Mouse (Mus musculus): ENCODE measurements around the gene Sh3bp1. TPM values are rescaled to one million over a fixed set of nuclear protein-coding genes. Genes with fewer than 3 reads are reported as not detected.
A peak's percentile ranks its signal among the peaks of the same experiment; 100 is the strongest.

Gene Sh3bp1
- polyA plus RNA-seq, 1 experiment from 2014 or later: 10.0 TPM

DNA sequence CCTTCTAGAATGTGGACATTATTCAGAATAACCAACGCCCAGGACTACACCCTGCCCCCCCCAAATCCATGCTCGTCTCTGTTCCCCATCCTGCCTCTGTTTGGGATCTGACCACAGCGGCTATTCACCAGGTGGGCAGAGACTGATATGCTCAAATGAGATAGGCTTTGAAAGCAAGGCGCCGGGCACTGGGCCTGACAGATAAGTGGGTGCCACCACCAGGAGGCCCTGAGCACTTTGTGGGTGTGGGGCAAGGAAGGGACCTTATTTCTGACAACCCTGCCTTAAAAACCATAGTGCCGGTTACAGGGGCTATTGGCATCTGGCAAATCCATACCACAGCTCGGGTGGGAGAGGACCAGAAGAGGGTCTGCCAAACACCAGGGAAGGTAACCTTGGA is 23.1 kb downstream of the Sh3bp1 start:
- Histone ChIP-seq H3K27me3 (replicated peaks) (no peaks in the 10 kb centered on the region; the same call in 1 of the 2 replicates), H3K36me3 (peaks cover 15% of the 10 kb centered on the region), H3K4me2 (replicated peaks) (no peak overlapping the region), H3K9ac (no peak overlapping the region), H3K4me3 (no peak overlapping the region), H3K27ac (no peak overlapping the region), H3K9me3 (no peaks in the 10 kb centered on the region), H3K4me1 (peaks cover 24% of the 10 kb centered on the region)
- 87% methylated on average over 7 of the region's 7 CpGs for WGBS
- ATAC-seq (ENCODE audit: low FRiP score, low read depth): no peak

DNA sequence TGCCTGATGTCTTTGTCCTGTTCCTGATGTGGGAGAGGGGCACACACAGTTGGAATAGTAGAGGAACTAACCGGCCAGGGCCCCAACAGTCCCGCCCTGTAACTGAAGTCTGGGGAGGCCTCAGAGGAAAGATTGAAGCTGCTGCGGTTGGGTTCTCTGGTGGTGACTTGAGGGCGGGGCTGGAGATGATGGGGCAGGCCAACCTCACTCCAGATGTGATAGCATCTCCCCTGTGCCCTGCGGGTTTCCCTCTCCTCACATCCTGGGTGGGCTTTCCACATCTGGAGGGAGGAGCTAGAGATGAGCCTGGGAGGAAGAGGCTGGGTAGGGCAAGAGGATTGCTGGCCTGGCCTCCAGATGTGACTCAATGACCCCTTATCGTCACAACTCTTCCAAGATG is 24.0 kb downstream of the Sh3bp1 start:
- no peak for ATAC-seq (ENCODE audit: low FRiP score, low read depth)
- Histone ChIP-seq H3K27ac (no peak overlapping the region), H3K9me3 (no peaks in the 10 kb centered on the region), H3K27me3 (replicated peaks) (no peaks in the 10 kb centered on the region; the same call in 1 of the 2 replicates), H3K4me1 (peaks cover 32% of the 10 kb centered on the region), H3K4me2 (replicated peaks) (no peak overlapping the region), H3K4me3 (no peak overlapping the region), H3K9ac (no peak overlapping the region), H3K36me3 (peaks cover 8% of the 10 kb centered on the region)
- WGBS: 74% methylated on average over 6 of the region's 6 CpGs

DNA sequence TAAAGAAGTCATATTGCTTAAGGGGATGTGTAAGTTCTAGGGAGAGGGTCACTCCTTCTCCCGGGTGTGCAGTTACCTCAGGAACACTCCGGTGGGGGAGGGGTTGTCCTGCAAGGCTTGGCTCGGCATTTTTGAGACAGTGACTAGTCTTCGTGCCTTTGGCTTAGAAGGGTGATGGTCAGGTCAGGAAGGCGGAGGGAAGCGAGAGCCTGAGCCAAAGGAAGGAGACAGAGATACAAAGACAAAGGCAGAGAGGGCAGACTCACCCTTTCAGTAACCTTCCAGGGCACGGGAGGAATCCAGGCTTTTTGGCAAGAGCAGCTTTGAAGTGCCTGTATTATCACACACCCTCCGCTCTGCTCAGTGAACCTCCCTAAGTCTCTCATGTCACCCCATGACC is 25.6 kb downstream of the Sh3bp1 start:
- H3K9ac ChIP-seq: no peak overlapping the region
- peaks cover 32% of the 10 kb centered on the region for H3K4me1 ChIP-seq
- no peak overlapping the region for H3K4me3 ChIP-seq
- no peak overlapping the region for H3K27ac ChIP-seq
- no peak overlapping the region for H3K4me2 ChIP-seq (replicated peaks)
- whole genome bisulfite sequencing: 36% methylated on average over 8 of the region's 8 CpGs
- H3K27me3 ChIP-seq (replicated peaks): no peaks in the 10 kb centered on the region; the same call in 1 of the 2 replicates
- H3K36me3 ChIP-seq: peaks cover 4% of the 10 kb centered on the region; the same call in 1 of the 2 replicates
- ATAC-seq (ENCODE audit: low FRiP score, low read depth): no peak
- no peaks in the 10 kb centered on the region for H3K9me3 ChIP-seq

DNA sequence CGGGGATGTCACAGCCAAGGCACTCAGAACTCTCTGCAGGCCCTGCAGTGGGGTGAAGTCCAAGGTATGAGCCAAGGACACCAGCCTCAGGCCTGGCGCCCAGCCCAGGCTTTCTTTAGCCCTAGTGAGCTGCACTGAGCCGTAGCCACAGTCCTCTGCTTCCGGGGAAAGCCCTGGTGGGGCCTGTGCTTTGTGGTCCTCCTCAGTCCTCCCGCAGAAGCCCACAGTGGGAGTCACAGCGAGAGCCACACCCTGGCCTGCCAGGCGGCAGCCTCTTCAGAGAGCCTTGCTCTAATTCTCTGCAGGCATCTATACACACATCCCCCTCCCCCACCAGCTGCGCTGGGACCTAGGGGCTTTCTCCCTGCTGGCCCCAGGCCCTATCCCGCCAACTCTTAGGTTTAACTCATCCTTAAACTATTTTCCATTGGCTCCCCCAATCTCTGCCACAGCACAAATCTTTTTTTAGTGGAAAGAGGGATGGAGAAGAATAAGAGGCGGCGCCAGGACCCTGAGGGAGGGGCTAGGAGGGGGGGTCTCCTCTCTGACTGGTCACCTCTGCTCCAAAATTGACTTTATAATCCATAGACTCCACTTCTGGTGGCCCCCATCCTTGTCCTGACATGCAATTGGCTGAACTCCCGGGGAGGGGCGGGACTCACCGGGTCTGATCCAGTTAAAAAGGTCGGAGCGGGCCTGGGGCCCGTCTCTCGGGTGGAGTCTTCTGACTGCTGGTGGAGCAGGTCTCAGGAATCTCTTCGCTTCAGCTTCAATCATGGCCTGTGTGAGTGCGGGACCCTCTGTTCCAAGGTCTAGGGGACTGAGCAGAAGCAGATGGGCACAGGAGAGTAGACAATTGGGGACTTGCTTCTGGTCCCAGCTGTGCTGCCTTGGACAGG is 26.7 kb downstream of the Sh3bp1 start, which contains the start of gene Lgals1:
Lgals1 (plus strand) TSS at position 705 of the 899 bp plus-strand sequence.
- ATAC-seq (ENCODE audit: low FRiP score, low read depth): peak; percentile 23; the same call in 1 of the 2 replicates
- H3K4me2 ChIP-seq (replicated peaks): peak within 1 kb of the TSS; percentile 55
- H3K36me3 ChIP-seq: 0 out of 2 replicates have a peak, but pooled peaks cover 4% of the 10 kb centered on the region
- H3K27ac ChIP-seq: 0 out of 2 replicates have a peak within 1 kb of the TSS, but pooled peaks have one; percentile 37
- no peaks in the 10 kb centered on the region for H3K9me3 ChIP-seq
- WGBS: 6% methylated on average over 20 of the region's 20 CpGs
- peaks cover 32% of the 10 kb centered on the region for H3K4me1 ChIP-seq
- no peaks in the 10 kb centered on the region; the same call in 1 of the 2 replicates for H3K27me3 ChIP-seq (replicated peaks)
- H3K9ac ChIP-seq: peak within 1 kb of the TSS; percentile 33
- peak within 1 kb of the TSS; percentile 22 for H3K4me3 ChIP-seq

DNA sequence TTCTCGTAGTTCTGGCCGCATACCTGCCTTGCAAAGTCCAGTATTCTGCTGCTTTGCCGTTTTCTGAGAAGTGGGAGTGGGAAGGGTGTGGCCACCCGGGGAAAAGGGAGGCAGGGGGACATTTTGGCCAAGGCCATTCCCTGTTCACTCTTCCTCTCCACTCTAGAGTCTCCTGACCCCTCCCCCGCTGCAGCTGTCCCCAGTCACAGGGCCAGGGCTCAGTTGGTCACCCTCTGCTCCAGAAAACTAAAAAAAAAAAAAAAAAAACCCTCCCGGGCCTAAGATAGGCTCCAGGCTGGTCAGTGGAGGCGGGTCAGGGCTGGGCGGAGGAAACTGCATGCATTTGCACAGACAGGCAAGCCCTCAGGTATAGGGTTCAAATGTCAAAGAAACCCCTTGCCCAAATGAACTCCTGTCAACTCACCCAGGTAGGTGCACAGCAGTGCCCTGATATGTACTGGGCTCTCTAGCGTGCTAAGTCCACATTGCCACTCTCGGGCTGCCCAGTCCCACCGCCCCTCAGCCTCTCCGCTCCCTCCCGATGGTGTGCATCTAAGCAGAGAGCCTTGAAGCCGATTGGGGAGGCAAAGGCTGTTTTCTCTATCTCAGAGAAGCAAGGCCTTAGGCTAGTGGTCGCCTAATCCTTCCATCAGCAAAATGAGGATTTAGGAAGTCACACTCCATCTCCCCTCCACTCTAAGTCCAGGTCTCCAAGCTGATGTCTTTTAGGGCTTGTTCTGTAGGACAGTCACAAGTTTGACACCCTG is 27.6 kb downstream of the Sh3bp1 start:
- Histone ChIP-seq H3K36me3 (0 out of 2 replicates have a peak, but pooled peaks cover 4% of the 10 kb centered on the region), H3K4me3 (peak overlapping the region; percentile 22), H3K27ac (no peak overlapping the region), H3K4me1 (peaks cover 32% of the 10 kb centered on the region), H3K27me3 (replicated peaks) (no peaks in the 10 kb centered on the region; the same call in 1 of the 2 replicates), H3K9me3 (no peaks in the 10 kb centered on the region), H3K9ac (peak overlapping the region; percentile 44; the same call in 1 of the 2 replicates), H3K4me2 (replicated peaks) (peak overlapping the region; percentile 55)
- WGBS: 23% methylated on average over 15 of the region's 15 CpGs
- no peak for ATAC-seq (ENCODE audit: low FRiP score, low read depth)

DNA sequence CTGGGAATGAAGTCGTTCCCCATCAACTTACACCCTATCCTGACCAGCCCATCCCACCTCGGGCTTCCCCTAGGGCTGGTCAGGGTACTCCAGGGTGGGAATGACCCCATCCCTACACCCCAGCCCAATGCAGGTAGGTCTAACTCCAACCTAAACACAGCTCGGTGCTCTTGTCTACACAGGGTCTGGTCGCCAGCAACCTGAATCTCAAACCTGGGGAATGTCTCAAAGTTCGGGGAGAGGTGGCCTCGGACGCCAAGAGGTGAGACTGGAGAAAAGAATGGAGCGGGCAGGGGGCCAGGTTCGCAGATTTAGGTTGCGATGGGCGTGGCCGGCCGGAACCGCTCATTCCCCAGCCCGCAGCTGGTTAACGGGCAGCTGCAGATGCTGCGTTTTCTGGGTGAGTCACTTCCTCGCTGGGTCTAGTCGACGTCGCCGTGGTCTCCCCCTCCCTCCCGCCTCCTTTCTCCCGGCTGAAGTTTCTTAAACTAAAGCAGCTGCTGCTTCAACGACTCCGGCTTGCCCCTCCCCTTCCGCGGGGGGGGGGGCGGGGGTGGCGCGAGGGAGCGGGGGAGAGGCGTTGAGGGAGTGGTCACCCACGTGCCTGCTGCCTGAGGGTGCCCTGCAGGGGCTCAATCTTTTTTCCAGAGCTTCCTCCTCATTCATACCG is 28.4 kb downstream of the Sh3bp1 start:
- peak; percentile 42; the same call in 1 of the 2 replicates for ATAC-seq (ENCODE audit: low FRiP score, low read depth)
- Histone ChIP-seq H3K4me1 (peaks cover 32% of the 10 kb centered on the region), H3K4me3 (peak overlapping the region; percentile 22), H3K4me2 (replicated peaks) (peak overlapping the region; percentile 55), H3K9ac (peak overlapping the region; percentile 44; the same call in 1 of the 2 replicates), H3K9me3 (no peaks in the 10 kb centered on the region), H3K27ac (no peak overlapping the region), H3K36me3 (0 out of 2 replicates have a peak, but pooled peaks cover 4% of the 10 kb centered on the region), H3K27me3 (replicated peaks) (no peaks in the 10 kb centered on the region; the same call in 1 of the 2 replicates)
- WGBS: under 1% methylated on average over 35 of the region's 35 CpGs

DNA sequence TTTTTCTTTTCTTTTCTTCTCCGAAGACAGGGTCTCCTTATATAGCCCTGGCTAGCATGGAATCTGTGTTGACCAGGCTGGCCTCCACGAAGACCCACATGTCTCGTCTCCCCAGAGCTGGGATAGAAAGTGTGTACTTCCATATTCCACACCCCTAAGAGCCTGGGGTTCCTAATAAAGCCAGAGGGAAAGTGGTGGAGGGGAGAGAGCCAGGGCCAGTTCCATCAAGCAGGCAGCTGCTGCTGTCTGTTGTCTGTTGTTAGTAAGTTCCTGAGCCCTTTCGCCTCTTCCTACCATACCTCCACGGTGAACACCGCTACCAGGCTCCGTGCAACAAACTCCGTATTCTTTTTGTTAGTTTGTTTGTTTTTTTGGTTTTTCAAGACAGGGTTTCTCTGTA is 29.0 kb downstream of the Sh3bp1 start:
- H3K4me1 ChIP-seq: peaks cover 32% of the 10 kb centered on the region
- WGBS: 48% methylated on average over 8 of the region's 8 CpGs
- H3K27me3 ChIP-seq (replicated peaks): no peaks in the 10 kb centered on the region; the same call in 1 of the 2 replicates
- no peaks in the 10 kb centered on the region for H3K9me3 ChIP-seq
- H3K4me3 ChIP-seq: 0 out of 2 replicates have a peak overlapping the region, but pooled peaks have one; percentile 0
- 0 out of 2 replicates have a peak overlapping the region, but pooled peaks have one; percentile 44 for H3K9ac ChIP-seq
- H3K4me2 ChIP-seq (replicated peaks): peak overlapping the region; percentile 55
- H3K27ac ChIP-seq: no peak overlapping the region
- H3K36me3 ChIP-seq: 0 out of 2 replicates have a peak, but pooled peaks cover 4% of the 10 kb centered on the region
- ATAC-seq (ENCODE audit: low FRiP score, low read depth): no peak

DNA sequence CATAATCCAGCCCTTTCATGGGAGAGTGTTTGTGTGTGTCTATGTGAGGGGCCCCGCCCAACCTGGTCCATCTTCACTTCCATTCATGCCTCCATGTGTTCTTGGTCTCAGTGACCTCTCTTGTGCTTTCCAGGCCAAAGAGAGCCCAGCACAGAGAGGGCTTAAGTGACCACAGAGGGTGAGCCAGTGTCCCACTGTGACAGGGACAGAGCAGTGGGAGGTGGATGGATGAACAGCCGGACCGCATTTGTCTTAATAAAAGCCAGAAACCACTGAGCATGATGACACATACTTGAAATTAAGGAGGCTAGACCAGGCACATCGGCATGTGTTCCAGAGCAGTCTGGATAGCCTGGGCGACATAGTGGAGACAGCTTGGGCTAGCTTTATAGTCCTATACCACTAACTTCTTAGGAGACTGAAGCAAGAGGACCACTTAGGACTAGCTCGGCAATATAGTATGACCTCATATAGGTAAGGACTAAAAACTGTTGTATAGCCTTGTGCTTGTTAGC is 30.7 kb downstream of the Sh3bp1 start:
- 94% methylated on average over 6 of the region's 6 CpGs for WGBS
- ATAC-seq (ENCODE audit: low FRiP score, low read depth): no peak
- no peaks in the 10 kb centered on the region; the same call in 1 of the 2 replicates for H3K27me3 ChIP-seq (replicated peaks)
- no peak overlapping the region for H3K4me2 ChIP-seq (replicated peaks)
- H3K27ac ChIP-seq: no peak overlapping the region
- no peak overlapping the region for H3K9ac ChIP-seq
- H3K36me3 ChIP-seq: 0 out of 2 replicates have a peak, but pooled peaks cover 4% of the 10 kb centered on the region
- H3K4me1 ChIP-seq: peaks cover 33% of the 10 kb centered on the region
- H3K4me3 ChIP-seq: no peak overlapping the region
- H3K9me3 ChIP-seq: no peaks in the 10 kb centered on the region

DNA sequence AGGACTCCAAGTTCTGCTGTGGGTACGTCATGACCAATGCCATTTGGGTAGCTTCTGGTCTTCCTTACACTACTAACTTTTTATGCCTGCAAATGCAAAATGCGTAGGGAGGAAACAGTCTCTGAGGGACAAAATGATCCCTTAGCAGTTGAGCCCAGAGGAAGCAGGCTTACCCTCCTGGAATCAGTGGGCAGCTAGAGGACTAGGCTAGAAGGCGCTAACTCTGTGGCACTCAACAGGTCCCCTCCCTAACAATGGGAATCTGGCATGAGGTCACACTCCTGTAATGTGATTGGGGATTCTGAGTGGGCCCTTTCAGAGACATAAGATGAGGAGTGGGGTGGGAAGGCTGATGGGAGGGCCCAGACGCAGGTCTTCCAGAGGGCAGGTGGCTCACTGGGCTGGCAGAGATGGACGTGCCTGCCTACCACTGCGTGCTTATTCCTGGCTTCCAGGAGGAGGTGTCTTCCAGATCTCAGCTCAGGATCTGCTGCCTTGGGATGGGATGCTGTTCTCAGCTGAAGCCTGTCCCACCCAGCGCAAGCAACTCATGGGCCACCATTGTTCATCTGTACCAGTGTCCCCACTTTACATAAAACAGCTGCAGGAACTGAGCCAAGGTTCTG is 31.3 kb downstream of the Sh3bp1 start:
- Histone ChIP-seq H3K4me3 (no peak overlapping the region), H3K9ac (no peak overlapping the region), H3K4me2 (replicated peaks) (no peak overlapping the region), H3K9me3 (no peaks in the 10 kb centered on the region), H3K27me3 (replicated peaks) (no peaks in the 10 kb centered on the region; the same call in 1 of the 2 replicates), H3K36me3 (0 out of 2 replicates have a peak, but pooled peaks cover 4% of the 10 kb centered on the region), H3K4me1 (peaks cover 33% of the 10 kb centered on the region), H3K27ac (no peak overlapping the region)
- no peak for ATAC-seq (ENCODE audit: low FRiP score, low read depth)
- WGBS: 92% methylated on average over 7 of the region's 7 CpGs

DNA sequence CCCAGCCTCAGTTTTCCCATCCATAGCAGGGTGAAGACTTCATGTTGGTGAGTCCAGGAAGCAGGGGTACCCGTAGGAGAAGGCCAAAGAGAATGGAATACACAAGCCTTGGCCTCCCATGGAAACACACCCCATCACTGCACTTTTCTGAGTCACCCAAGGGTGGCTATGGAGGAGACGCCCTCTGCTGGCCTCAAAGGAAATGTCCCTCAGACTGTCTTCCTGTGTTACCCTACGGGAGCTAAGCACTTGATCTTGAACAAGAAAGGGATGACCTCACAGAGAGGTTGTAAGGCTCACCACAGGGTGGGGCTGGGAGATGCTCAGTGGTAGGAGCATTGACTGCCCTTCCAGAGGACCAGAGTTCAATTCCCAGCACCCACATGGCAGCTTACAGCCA is 32.0 kb downstream of the Sh3bp1 start:
- Histone ChIP-seq H3K4me3 (no peak overlapping the region), H3K4me2 (replicated peaks) (no peak overlapping the region), H3K4me1 (peaks cover 32% of the 10 kb centered on the region), H3K36me3 (peaks cover 7% of the 10 kb centered on the region; the same call in 1 of the 2 replicates), H3K9me3 (no peaks in the 10 kb centered on the region), H3K27me3 (replicated peaks) (no peaks in the 10 kb centered on the region; the same call in 1 of the 2 replicates), H3K9ac (no peak overlapping the region), H3K27ac (no peak overlapping the region)
- no peak for ATAC-seq (ENCODE audit: low FRiP score, low read depth)
- 26% methylated on average over 3 of the region's 3 CpGs for WGBS
